Mouse (Mus musculus): ENCODE data around the gene Gsdma3. TPM values are rescaled to one million over a fixed set of nuclear protein-coding genes. Genes with fewer than 3 reads are reported as not detected.
A peak's percentile ranks its signal among the peaks of the same experiment; 100 is the strongest.
"Not testable (repeated sequence)": the region's sequence is repeated elsewhere in the genome, so short reads cannot be mapped to it uniquely, and the experiment has no call there.

Gsdma3 gene
- polyA plus RNA-seq, 1 experiment, result not detected

DNA sequence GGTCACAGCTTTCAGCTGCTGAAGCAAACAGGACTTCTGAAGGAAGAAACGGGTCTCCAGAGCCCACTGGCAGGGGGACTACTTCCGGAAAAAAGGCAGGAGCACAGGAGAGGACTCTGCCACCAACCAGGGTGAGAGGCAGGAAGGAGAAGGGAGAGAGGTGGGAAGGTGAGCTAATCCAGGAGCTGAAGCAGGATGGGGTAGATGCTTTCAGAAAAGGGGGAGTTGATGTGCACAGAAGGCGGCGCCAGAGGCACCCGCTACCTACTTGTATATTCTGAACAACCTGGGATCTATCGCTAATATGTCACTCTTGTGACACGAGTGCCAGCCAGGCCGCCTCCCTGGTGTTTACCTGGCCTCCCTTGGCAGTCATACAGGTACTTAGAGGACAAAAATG, 28.2 kb upstream of the Gsdma3 start, which contains the start of gene Lrrc3c:
Gene Lrrc3c (plus strand): TSS at position 301 of the 400 bp plus-strand sequence.
- TF ChIP-seq CTCF (IDR thresholded peaks at IDR 0.05; ENCODE audit: borderline replicate concordance, extremely low read depth, insufficient read depth, insufficient read length), result no peak
- TF ChIP-seq POLR2A (IDR thresholded peaks at IDR 0.05; ENCODE audit: borderline replicate concordance, extremely low read depth, insufficient read depth, insufficient read length, poor library complexity, severe bottlenecking), result no peak
- DNase-seq (ENCODE audit: low read depth), result no peak

DNA sequence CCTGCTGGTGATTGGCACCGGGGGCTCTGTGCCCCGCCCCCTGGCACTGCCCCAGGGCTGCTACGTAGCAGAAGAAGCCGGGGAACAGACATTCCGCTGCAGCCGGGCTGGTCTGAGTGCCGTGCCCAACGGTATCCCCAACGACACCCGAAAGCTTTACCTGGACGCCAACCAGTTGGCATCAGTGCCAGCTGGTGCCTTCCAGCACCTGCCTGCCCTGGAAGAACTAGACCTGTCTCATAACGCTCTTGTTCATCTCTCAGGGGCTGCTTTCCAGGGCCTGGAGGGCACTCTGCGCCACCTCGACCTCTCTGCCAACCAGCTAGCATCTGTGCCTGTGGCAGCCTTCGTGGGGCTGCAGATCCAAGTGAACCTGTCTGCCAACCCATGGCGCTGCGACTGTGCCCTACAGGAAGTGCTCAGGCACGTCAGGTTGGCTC, 27.3 kb upstream of the Gsdma3 start:
- TF ChIP-seq POLR2A (IDR thresholded peaks at IDR 0.05; ENCODE audit: borderline replicate concordance, extremely low read depth, insufficient read depth, insufficient read length, poor library complexity, severe bottlenecking) (no peak), CTCF (IDR thresholded peaks at IDR 0.05; ENCODE audit: borderline replicate concordance, extremely low read depth, insufficient read depth, insufficient read length) (no peak)
- DNase-seq (ENCODE audit: low read depth), result peak; percentile 39

- no peak for DNase-seq (ENCODE audit: low read depth)
- no peak for TF ChIP-seq POLR2A (IDR thresholded peaks at IDR 0.05; ENCODE audit: borderline replicate concordance, extremely low read depth, insufficient read depth, insufficient read length, poor library complexity, severe bottlenecking)
- TF ChIP-seq CTCF (IDR thresholded peaks at IDR 0.05; ENCODE audit: borderline replicate concordance, extremely low read depth, insufficient read depth, insufficient read length), result no peak
Measured at GRCm38 (mm10) chr11:98599291-98599690, 26.9 kb upstream of the Gsdma3 start.

DNA sequence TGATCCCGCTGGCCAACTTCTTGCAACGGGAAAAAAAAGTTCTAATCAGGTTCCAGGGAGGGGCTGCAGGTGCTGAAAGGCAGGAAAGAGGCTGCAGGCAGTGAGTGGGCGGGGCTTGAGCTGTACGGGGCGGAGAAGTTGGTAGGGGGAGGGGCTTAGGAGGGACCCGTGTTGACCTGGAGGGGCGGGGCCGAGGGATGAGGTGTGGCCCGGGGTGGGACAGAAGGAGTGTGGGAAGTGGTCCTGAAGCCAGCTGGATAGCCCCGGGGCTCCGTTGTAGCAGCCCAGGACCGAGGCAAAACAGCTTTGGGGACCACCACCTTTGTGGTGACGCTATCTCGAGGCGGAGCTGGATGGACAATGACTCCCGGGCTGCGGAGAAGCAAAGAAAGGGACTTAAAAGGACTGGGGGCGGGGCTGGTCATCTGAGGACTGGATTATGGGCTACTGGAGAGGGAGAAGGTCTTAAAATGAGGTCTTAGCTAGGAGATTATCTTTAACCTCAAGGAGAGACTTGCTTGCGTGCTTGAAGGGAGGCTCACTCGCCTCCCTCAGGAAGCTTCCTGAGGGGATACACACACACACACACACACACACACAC, 24.0 kb upstream of the Gsdma3 start:
- TF ChIP-seq POLR2A (IDR thresholded peaks at IDR 0.05; ENCODE audit: borderline replicate concordance, extremely low read depth, insufficient read depth, insufficient read length, poor library complexity, severe bottlenecking) (no peak), CTCF (IDR thresholded peaks at IDR 0.05; ENCODE audit: borderline replicate concordance, extremely low read depth, insufficient read depth, insufficient read length) (no peak)
- DNase-seq (ENCODE audit: low read depth), result peak; percentile 17

GRCm38 (mm10) chr11:98603953-98604352, 22.2 kb upstream of the Gsdma3 start:
- DNase-seq (ENCODE audit: low read depth), result no peak
- TF ChIP-seq CTCF (IDR thresholded peaks at IDR 0.05; ENCODE audit: borderline replicate concordance, extremely low read depth, insufficient read depth, insufficient read length) (no peak), POLR2A (IDR thresholded peaks at IDR 0.05; ENCODE audit: borderline replicate concordance, extremely low read depth, insufficient read depth, insufficient read length, poor library complexity, severe bottlenecking) (no peak)

DNA sequence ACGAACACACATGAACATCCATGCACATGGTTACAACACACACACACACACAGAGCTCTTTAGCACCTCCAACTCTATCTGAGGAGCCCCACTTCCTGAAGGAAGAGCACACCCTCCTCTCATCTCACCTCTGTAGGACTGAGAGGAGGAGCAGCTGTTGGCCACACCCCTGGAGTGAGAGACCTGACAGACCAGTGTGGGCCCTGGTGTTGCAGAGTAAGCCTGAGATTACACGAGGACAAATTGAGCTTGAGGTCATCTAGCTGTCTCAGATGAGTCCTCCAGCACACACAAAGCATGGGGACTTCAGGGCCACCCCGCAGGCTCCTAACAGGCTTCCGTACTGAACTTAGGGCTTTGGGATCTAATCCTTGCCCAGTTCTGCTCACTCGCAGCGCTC, 21.2 kb upstream of the Gsdma3 start:
- DNase-seq (ENCODE audit: low read depth), result not testable (repeated sequence)

DNA sequence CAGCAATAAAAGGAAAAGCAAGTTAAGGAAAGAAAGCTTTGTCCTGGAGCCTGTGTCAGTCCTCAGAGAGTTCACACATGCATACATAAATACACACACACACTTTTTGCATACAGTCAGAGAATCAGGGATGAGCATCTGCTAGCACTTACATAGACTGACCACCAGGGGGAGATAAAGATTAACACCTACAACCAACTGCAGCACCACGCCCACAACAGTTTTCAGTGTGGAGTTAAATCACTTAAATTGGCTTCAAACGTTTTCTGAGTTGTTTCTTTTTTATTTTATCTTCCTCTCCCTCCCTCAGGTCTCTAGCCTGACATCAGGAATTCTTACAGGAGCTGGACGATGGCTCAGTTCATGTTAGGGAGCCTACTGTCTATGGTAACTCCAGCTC, 19.4 kb upstream of the Gsdma3 start:
- peak; percentile 81 for DNase-seq (ENCODE audit: low read depth)

DNA sequence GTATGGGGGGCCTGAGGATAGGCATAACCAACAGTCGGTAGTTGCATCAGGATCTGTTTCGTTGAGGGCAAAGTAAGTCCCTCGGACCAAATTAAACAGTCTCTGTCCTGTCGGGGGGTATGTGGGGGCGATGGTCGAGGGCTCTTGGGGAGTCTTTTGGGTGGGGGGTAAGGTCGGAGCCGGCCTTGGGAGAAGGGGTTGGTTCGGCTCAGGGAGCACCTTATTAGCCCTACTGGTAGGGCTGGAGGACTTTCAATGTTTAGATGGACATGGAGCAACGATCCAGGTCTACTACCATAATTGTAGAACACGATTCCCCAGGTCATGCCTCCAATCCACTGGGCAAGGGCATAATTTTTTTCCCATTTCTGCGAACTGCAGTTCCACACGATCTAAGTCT, 5.4 kb upstream of the Gsdma3 start:
- DNase-seq (ENCODE audit: low read depth), result no peak
- TF ChIP-seq POLR2A (IDR thresholded peaks at IDR 0.05; ENCODE audit: borderline replicate concordance, extremely low read depth, insufficient read depth, insufficient read length, poor library complexity, severe bottlenecking) (no peak), CTCF (IDR thresholded peaks at IDR 0.05; ENCODE audit: borderline replicate concordance, extremely low read depth, insufficient read depth, insufficient read length) (no peak)

More for the DNA sequence above, 19.4 kb upstream of the Gsdma3 start:
- TF ChIP-seq CTCF (IDR thresholded peaks at IDR 0.05; ENCODE audit: borderline replicate concordance, extremely low read depth, insufficient read depth, insufficient read length), result peak; percentile 63; the same call in 1 of the 2 replicates
- no peak for TF ChIP-seq POLR2A (IDR thresholded peaks at IDR 0.05; ENCODE audit: borderline replicate concordance, extremely low read depth, insufficient read depth, insufficient read length, poor library complexity, severe bottlenecking)

DNA sequence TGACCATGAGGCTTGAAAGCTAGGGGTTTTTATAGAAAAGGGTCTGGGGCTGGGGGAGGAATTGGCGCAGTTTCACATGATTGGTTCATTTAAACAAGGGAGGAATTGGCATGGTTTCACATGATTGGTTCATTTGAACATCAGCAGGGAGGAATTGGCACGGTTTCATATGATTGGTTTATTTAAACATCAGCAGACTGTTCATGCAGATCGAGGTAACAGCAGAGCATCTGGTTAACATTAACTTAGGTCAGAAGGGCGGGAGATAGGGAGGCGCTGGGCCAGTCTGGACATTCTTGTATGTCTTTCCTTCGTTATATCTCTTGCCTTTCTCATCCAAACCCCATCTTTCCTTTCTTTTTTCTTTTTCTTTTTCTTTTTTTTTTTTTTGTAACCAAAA, 2.2 kb upstream of the Gsdma3 start:
- DNase-seq (ENCODE audit: low read depth), result not testable (repeated sequence)

DNA sequence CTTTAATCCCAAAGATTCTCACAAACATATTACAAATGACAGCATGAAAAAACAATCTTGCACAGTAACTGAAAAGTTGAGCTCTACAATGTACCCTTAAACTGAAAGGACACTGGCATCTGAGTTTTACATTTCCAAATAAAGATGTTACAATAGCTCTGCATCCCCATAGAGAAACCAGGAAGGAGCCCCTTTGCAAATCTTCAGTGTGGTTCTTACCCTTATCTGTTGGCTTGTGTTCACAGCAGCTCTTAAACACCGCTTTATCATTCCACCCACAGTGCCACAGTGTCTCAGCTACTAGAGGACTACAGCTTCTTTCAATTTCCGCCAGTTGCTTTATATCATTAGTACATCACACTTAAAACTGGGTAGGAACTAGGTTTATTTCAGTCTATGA, 1.8 kb upstream of the Gsdma3 start:
- not testable (repeated sequence) for DNase-seq (ENCODE audit: low read depth)

DNA sequence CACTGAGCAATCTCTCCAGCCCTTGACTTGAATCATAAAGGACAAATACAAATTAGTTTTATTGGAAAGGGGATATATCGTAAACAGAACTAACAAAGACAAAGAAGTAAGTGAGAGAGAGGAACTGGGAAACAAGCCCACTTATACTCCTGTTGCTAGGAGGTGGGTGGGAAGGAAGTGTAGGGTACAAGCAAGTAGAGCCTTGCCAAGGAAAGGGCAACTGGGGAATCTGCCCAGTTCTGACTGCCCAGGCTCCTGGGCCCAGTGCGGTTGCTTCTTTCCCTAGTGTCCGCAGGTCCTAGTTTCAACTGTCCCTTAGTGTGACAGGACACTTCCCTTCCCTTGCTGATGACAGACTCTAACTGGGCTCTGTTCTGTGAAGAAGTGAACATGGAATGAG, 2.5 kb downstream of the Gsdma3 start:
- DNase-seq (ENCODE audit: low read depth), result no peak
- TF ChIP-seq POLR2A (IDR thresholded peaks at IDR 0.05; ENCODE audit: borderline replicate concordance, extremely low read depth, insufficient read depth, insufficient read length, poor library complexity, severe bottlenecking) (no peak), CTCF (IDR thresholded peaks at IDR 0.05; ENCODE audit: borderline replicate concordance, extremely low read depth, insufficient read depth, insufficient read length) (no peak)

DNA sequence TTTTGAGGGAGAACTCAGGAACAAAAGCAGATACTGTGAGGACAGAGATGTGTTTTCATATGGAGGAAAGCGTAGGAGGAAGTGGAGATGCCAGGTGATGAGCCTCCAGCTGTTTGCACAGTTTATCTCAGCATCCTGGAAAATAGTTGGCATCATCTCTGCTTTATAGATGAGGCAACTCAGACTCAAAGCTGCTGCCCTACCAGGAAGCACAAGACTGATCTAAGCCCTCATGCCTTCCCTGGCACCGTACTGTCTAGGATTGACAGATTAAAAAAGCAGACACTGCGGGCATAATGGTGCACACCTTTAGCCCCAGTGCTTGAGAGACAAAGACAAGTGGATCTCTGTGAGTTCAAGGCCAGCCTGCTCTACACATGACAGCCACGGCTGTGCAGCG, 4.5 kb downstream of the Gsdma3 start:
- no peak for DNase-seq (ENCODE audit: low read depth)
- TF ChIP-seq CTCF (IDR thresholded peaks at IDR 0.05; ENCODE audit: borderline replicate concordance, extremely low read depth, insufficient read depth, insufficient read length) (no peak), POLR2A (IDR thresholded peaks at IDR 0.05; ENCODE audit: borderline replicate concordance, extremely low read depth, insufficient read depth, insufficient read length, poor library complexity, severe bottlenecking) (no peak)

DNA sequence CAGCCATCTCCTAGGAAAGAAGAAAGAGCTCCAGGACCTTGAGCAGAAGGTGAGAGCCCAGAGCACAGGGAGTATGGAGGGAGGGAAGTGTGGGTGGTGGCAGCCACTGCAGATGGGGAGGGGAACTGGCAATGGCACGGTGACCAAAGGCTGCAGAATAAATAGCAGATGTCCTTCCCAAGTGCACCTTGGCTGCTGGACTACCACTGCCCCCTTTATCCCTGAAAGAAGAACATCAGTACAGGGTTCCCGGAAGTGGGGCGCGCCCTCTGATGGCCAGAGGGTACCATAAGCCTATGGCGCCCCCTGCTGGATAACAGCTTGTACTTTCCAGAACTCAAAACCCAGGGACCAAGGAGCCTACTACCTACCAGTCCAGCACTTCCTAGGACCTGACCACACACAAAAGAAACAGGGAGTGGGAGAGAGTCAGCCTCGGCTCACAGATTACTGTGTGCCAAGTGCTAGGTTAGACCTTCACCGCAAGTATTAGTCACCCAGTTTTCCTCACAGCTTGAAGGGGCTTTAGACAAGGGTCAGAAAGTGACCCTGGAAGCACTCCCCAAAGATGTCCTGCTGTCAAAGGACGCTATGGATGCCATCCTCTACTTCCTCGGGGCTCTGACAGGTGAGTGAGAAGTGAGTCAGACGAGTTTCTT, 9.3 kb downstream of the Gsdma3 start:
- peak; percentile 3 for DNase-seq (ENCODE audit: low read depth)
